Mouse (Mus musculus): ENCODE measurements around the gene Tmem98.

GRCm38 (mm10) chr11:80846115-80846514, 36.1 kb downstream of the Tmem98 start:
- TF ChIP-seq TCF12 (IDR thresholded peaks at IDR 0.05; ENCODE audit: insufficient read depth, poor library complexity, severe bottlenecking) = no peak
- TF ChIP-seq POLR2AphosphoS2 (IDR thresholded peaks at IDR 0.05; ENCODE audit: insufficient read length, low read depth) = no peak
- TF ChIP-seq MYOD1 (IDR thresholded peaks at IDR 0.05; ENCODE audit: control insufficient read depth in 1 of 3, insufficient read length in 2 of 3, low read depth in 2 of 3) = no peak
- TF ChIP-seq POLR2A (IDR thresholded peaks at IDR 0.05; ENCODE audit: insufficient read length, low read depth) = no peak
- no peak for TF ChIP-seq USF1 (IDR thresholded peaks at IDR 0.05; ENCODE audit: low read depth)
- TF ChIP-seq CEBPB (IDR thresholded peaks at IDR 0.05; ENCODE audit: insufficient read depth, poor library complexity, severe bottlenecking) = no peak
- no peak for TF ChIP-seq SRF (IDR thresholded peaks at IDR 0.05; ENCODE audit: control insufficient read depth, insufficient read length, low read depth)
- TF ChIP-seq MAX (IDR thresholded peaks at IDR 0.05; ENCODE audit: low read depth) = no peak
- TF ChIP-seq REST (IDR thresholded peaks at IDR 0.05; ENCODE audit: insufficient read depth, insufficient read length) = no peak
- no peak for TF ChIP-seq MYOG (IDR thresholded peaks at IDR 0.05; ENCODE audit: control insufficient read depth in 1 of 3, insufficient read depth in 1 of 3, insufficient read length in 2 of 3, low read depth in 2 of 3)
